Mouse (Mus musculus) MEL (cell line): ENCODE measurements at regions not wholly inside any gene's neighbourhood (a gene's known extent, or its start where the extent isn't known, plus 50 kb on each side); places are given as distances from the start of the nearest gene placed in this dataset.
A peak's percentile ranks its signal among the peaks of the same experiment; 100 is the strongest.

Experiments used
- DNase-seq: peaks from one replicate; pipeline ENCODE4 v3.0.0; 2011; ENCODE audit warnings: low read depth, low spot score
- H3K27ac ChIP-seq: 2 replicates; pipeline ENCODE4 v1.5.1; 2012; ENCODE audit warnings: low read depth, mild to moderate bottlenecking, control low read depth, low read length, moderate library complexity; ENCODE audit not compliant: control insufficient read depth
- H3K27me3 ChIP-seq, 2 experiments: fragments of 150-350 bp in 1 of 2; sonication (generic) in 1 of 2; 2 replicates each; pipeline ENCODE4 v1.6.1; 2012; ENCODE audit warnings: low read length in 2 of 2, mild to moderate bottlenecking in 2 of 2, improper control_type of control experiment in 1 of 2, moderate library complexity in 1 of 2; ENCODE audit not compliant: insufficient read depth in 2 of 2, control insufficient read depth in 1 of 2
- H3K36me3 ChIP-seq, 2 experiments: 2 replicates each; pipeline ENCODE4 v1.6.1; 2012 to 2014; ENCODE audit warnings: low read length in 2 of 2, improper control_type of control experiment in 1 of 2, inconsistent platforms in 1 of 2, mild to moderate bottlenecking in 1 of 2; ENCODE audit not compliant: insufficient read depth in 2 of 2, control insufficient read depth in 1 of 2
- H3K4me1 ChIP-seq, 2 experiments: fragments of 150-350 bp in 1 of 2; sonication (generic) in 1 of 2; 2 replicates each; pipeline ENCODE4 v1.6.1; 2012; ENCODE audit warnings: low read length in 2 of 2, improper control_type of control experiment in 1 of 2, mild to moderate bottlenecking in 1 of 2; ENCODE audit not compliant: insufficient read depth in 2 of 2, control insufficient read depth in 1 of 2
- H3K4me3 ChIP-seq, 2 experiments: fragments of 150-350 bp in 1 of 2; sonication (generic) in 1 of 2; 2 replicates each; pipeline ENCODE4 v1.5.1; 2012; ENCODE audit warnings: low read depth in 2 of 2, low read length in 2 of 2, mild to moderate bottlenecking in 2 of 2, moderate library complexity in 2 of 2, control low read depth in 1 of 2, improper control_type of control experiment in 1 of 2; ENCODE audit not compliant: control insufficient read depth in 1 of 2, insufficient read depth in 1 of 2
- H3K79me2 ChIP-seq: 2 replicates; pipeline ENCODE4 v1.6.1; 2012; ENCODE audit warnings: mild to moderate bottlenecking, low read length, moderate library complexity; ENCODE audit not compliant: control insufficient read depth, poor library complexity, insufficient read depth
- H3K9ac ChIP-seq: 2 replicates; pipeline ENCODE4 v1.6.1; 2012; ENCODE audit warnings: low read depth, mild to moderate bottlenecking, control low read depth, low read length, moderate library complexity; ENCODE audit not compliant: control insufficient read depth, poor library complexity, severe bottlenecking
- H3K9me3 ChIP-seq: fragments of 150-350 bp; sonication (generic); replicated peaks from 2 replicates; pipeline ENCODE4 v1.6.1; 2012; ENCODE audit warnings: mild to moderate bottlenecking, low read length, improper control_type of control experiment, moderate library complexity; ENCODE audit not compliant: insufficient read depth
- CTCF ChIP-seq, 3 experiments: IDR thresholded peaks in 2 of 3; conservative IDR thresholded peaks in 1 of 3; 2 replicates each; pipeline ENCODE4 v1.5.1; 2011 to 2012; ENCODE audit warnings: low read length in 3 of 3, low read depth in 2 of 3, mild to moderate bottlenecking in 2 of 3, improper control_type of control experiment in 1 of 3, inconsistent platforms in 1 of 3, mixed read lengths in 1 of 3, moderate library complexity in 1 of 3; ENCODE audit not compliant: control insufficient read depth in 1 of 3, insufficient read depth in 1 of 3, poor library complexity in 1 of 3, severe bottlenecking in 1 of 3
- EP300 ChIP-seq, 2 experiments: IDR thresholded peaks; 2 replicates each; pipeline ENCODE4 v1.6.1; 2011; ENCODE audit warnings: improper control_type of control experiment in 2 of 2, low read length in 2 of 2, low read depth in 1 of 2, mild to moderate bottlenecking in 1 of 2
- ETS1 ChIP-seq: IDR thresholded peaks from 2 replicates; pipeline ENCODE4 v1.6.1; 2012; ENCODE audit warnings: low read depth, mild to moderate bottlenecking, inconsistent platforms, low read length, improper control_type of control experiment, moderate library complexity
- GABPA ChIP-seq: IDR thresholded peaks from 2 replicates; pipeline ENCODE4 v1.6.1; 2012; ENCODE audit warnings: low read depth, mild to moderate bottlenecking, inconsistent platforms, low read length, improper control_type of control experiment, moderate library complexity
- GATA1 ChIP-seq: IDR thresholded peaks from 2 replicates; pipeline ENCODE4 v1.6.1; 2011; ENCODE audit warnings: low read depth, low read length, improper control_type of control experiment
- JUND ChIP-seq: IDR thresholded peaks from 2 replicates; pipeline ENCODE4 v1.6.1; 2011; ENCODE audit warnings: low read depth, mild to moderate bottlenecking, improper control_type of control experiment, low read length
- MAFK ChIP-seq: IDR thresholded peaks from 2 replicates; pipeline ENCODE4 v1.6.1; 2011; ENCODE audit warnings: low read depth, mild to moderate bottlenecking, low read length, improper control_type of control experiment, borderline replicate concordance
- MAX ChIP-seq: IDR thresholded peaks from 2 replicates; pipeline ENCODE4 v1.6.1; 2011; ENCODE audit warnings: low read length, improper control_type of control experiment
- MAZ ChIP-seq: IDR thresholded peaks from 2 replicates; pipeline ENCODE4 v1.6.1; 2012; ENCODE audit warnings: low read depth, mild to moderate bottlenecking, inconsistent platforms, low read length, improper control_type of control experiment
- MYC ChIP-seq: IDR thresholded peaks from 2 replicates; pipeline ENCODE4 v1.6.1; 2011; ENCODE audit warnings: low read depth, mild to moderate bottlenecking, low read length, improper control_type of control experiment, moderate library complexity
- TAL1 ChIP-seq: IDR thresholded peaks from 2 replicates; pipeline ENCODE4 v1.6.1; 2012; ENCODE audit warnings: mild to moderate bottlenecking, inconsistent platforms, low read length, moderate library complexity, mixed read lengths
- TCF12 ChIP-seq: IDR thresholded peaks from 2 replicates; pipeline ENCODE4 v1.6.1; 2014; ENCODE audit warnings: low read depth, mild to moderate bottlenecking, inconsistent platforms, low read length, improper control_type of control experiment, moderate library complexity
- ZC3H11A ChIP-seq: IDR thresholded peaks from 2 replicates; pipeline ENCODE4 v1.6.1; 2012; ENCODE audit warnings: low read depth, mild to moderate bottlenecking, inconsistent platforms, low read length, improper control_type of control experiment
- ZKSCAN1 ChIP-seq: IDR thresholded peaks from 2 replicates; pipeline ENCODE4 v1.6.1; 2012; ENCODE audit warnings: low read depth, mild to moderate bottlenecking, inconsistent platforms, low read length, improper control_type of control experiment, moderate library complexity

GRCm38 (mm10) chr7:73604597-73604996 is 63.0 kb upstream of the Chd2 start:
- DNase-seq, result no peak
- H3K36me3 ChIP-seq, result peaks cover 0 to 35% of the 10 kb centered on the region in 2 experiments; a peak in 2 of 4 replicates
- no peaks in the 10 kb centered on the region for H3K27me3 ChIP-seq
- TF ChIP-seq EP300 (IDR thresholded peaks at IDR 0.05; ENCODE audit: low read depth in 1 of 2, low read length in 2 of 2), result no peak
- TF ChIP-seq GABPA, result no peak
- TF ChIP-seq MAZ, result no peak
- no peak for TF ChIP-seq GATA1
- no peak for TF ChIP-seq JUND
- no peak for TF ChIP-seq TAL1
- no peak for TF ChIP-seq ETS1
- no peak for TF ChIP-seq MYC
- TF ChIP-seq MAX, result no peak
- TF ChIP-seq ZC3H11A, result no peak
- TF ChIP-seq ZKSCAN1, result no peak
- H3K4me1 ChIP-seq, result peaks cover 28 to 40% of the 10 kb centered on the region in 2 experiments
- H3K27ac ChIP-seq, result no peak overlapping the region
- no peaks in the 10 kb centered on the region for H3K9me3 ChIP-seq
- H3K9ac ChIP-seq, result no peak overlapping the region
- no peak overlapping the region for H3K4me3 ChIP-seq
- H3K79me2 ChIP-seq, result no peaks in the 10 kb centered on the region; the same call in 1 of the 2 replicates

DNA sequence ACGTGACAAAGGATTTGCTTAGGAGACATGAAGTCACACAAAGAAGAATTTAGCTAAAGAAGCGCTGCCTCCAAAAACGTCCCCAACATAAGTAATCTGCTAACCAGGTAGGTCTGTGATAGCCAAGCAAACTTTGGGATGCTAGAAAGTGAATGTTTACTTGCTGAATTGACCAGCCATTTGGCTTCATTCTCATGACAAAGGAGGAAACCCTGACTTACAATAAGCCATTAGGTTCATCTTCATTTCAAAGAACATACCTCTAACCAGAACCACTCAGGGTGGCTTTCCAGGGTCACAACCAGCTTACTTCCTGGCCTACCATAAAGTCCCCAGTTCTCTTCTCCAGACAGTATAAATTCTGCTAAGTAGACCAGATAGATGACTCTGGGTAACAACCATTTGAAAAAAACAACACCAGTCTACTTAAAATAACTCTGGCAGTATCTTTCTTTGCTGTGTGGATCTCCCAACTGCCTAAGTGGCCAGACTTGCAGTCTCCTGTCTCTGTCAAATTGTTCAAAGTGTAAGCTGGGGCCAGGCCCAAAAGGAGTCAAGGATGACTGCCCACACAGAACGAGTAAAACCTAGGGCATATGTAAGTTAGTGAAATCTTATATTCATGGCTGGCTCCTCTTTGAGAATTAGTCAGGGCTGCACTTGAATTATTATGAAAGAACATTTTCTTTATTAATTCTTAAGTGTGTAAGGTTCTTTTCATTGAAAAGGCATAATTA is 61.4 kb upstream of the Chd2 start:
- no peak overlapping the region for H3K4me3 ChIP-seq
- H3K79me2 ChIP-seq, result no peaks in the 10 kb centered on the region; the same call in 1 of the 2 replicates
- H3K27ac ChIP-seq, result no peak overlapping the region
- no peaks in the 10 kb centered on the region for H3K9me3 ChIP-seq
- H3K27me3 ChIP-seq, result no peaks in the 10 kb centered on the region
- H3K9ac ChIP-seq, result no peak overlapping the region
- TF ChIP-seq ZC3H11A, result no peak
- TF ChIP-seq CTCF (IDR thresholded peaks at IDR 0.05 in 2 of 3, conservative IDR thresholded peaks at IDR 0.05 in 1 of 3; ENCODE audit: control insufficient read depth in 1 of 3, insufficient read depth in 1 of 3, low read depth in 2 of 3, low read length in 3 of 3, poor library complexity in 1 of 3, severe bottlenecking in 1 of 3), result no peak
- TF ChIP-seq MAFK, result no peak
- H3K36me3 ChIP-seq, result peaks cover 0 to 41% of the 10 kb centered on the region in 2 experiments; a peak in 2 of 4 replicates
- peaks cover 28 to 38% of the 10 kb centered on the region in 2 experiments for H3K4me1 ChIP-seq
- DNase-seq, result no peak

- peak overlapping the region; percentile 59 for H3K27ac ChIP-seq
These were observed 59.7 kb upstream of the Chd2 start for GRCm38 (mm10) chr7:73601336-73601735.

More at GRCm38 (mm10) chr7:73601336-73601735, 59.7 kb upstream of the Chd2 start:
- H3K4me3 ChIP-seq, result no peak overlapping the region
- peaks cover 1% of the 10 kb centered on the region; the same call in 1 of the 2 replicates for H3K79me2 ChIP-seq
- TF ChIP-seq TCF12, result no peak
- no peak for TF ChIP-seq GABPA
- TF ChIP-seq, all 39 proteins: peak for 0
- no peaks in the 10 kb centered on the region for H3K9me3 ChIP-seq
- no peaks in the 10 kb centered on the region for H3K27me3 ChIP-seq
- DNase-seq, result no peak
- peaks cover 0 to 53% of the 10 kb centered on the region in 2 experiments; a peak in 2 of 4 replicates for H3K36me3 ChIP-seq
- H3K4me1 ChIP-seq, result peaks cover 37 to 51% of the 10 kb centered on the region in 2 experiments
- H3K9ac ChIP-seq, result 0 out of 2 replicates have a peak overlapping the region, but pooled peaks have one; percentile 5
